Mouse (Mus musculus): Measurements from ENCODE around the gene Stub1.

- TF ChIP-seq MAX (IDR thresholded peaks at IDR 0.05) (no peak), CTCF (IDR thresholded peaks at IDR 0.05; ENCODE audit: control insufficient read depth, insufficient read depth, insufficient read length) (no peak), CEBPB (IDR thresholded peaks at IDR 0.05; ENCODE audit: low read depth) (no peak), USF1 (IDR thresholded peaks at IDR 0.05; ENCODE audit: low read depth) (no peak), MYOG (IDR thresholded peaks at IDR 0.05; ENCODE audit: control insufficient read depth, extremely low read depth, insufficient read length) (no peak), FOSL1 (IDR thresholded peaks at IDR 0.05; ENCODE audit: insufficient read depth, low read length, poor library complexity, severe bottlenecking) (no peak)
These were observed 49.1 kb upstream of the Stub1 start for GRCm38 (mm10) chr17:25882306-25882705.
